Mouse (Mus musculus): ENCODE measurements around the gene Ugt1a8.

The Ugt1a8 gene

DNA sequence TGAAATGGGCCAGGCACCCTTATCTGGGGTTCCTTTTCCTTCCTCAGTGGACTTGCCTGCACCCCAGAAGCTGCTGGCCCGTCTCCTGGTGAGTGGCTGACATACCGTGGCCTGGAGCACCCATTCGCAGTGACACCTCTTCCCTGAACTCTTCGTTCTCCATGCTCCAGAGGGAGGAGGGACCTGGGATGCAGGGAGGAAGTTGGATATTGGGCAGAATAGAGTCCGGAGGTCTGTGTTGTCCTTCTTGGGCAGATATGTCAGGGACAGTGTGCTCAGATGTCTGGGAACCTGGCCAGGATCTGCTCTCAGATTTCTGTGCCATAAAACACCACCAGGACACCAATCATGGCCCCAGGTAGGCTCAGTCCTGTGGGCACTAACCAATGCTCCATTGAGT is 152.5 kb downstream of the Ugt1a8 start:
- no peak for DNase-seq

DNA sequence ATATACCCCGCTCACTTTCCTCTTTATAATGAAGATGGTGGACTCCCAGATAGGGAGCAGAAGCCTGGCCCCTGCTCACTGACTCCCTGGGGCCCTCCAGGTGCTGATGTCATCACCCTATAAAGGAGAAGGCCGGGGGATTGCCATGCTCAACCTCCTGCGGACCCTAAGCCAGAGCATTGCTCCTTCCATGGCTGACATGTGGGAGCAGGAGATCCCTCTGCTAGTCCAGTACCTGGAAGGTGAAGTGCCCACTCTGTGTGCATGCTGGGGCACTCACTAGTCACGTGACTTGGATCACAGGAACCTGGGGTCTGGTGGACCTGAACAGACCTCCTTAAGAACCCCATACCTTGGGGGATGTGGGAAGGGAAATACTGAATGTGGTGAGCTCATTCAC is 153.0 kb downstream of the Ugt1a8 start:
- no peak for DNase-seq

DNA sequence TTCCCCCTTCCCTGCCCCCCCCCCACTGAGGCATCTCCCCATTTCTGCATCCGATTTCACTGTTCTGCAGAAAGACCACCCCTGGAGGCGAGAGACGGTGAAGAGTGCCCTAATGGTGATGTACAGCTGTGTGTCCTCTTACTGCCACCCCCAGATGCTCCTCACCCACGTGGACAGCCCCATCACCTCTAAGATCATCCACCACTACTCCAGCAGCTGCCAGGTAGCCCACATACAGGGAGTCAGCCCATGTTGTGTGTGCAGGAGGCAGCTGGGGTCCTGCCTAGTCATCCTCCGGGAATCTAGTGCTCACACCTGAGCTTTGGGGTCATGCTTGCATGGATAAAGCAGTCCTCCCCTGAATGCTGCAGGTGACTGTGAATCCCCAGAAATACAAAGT is 156.2 kb downstream of the Ugt1a8 start:
- DNase-seq: no peak

DNA sequence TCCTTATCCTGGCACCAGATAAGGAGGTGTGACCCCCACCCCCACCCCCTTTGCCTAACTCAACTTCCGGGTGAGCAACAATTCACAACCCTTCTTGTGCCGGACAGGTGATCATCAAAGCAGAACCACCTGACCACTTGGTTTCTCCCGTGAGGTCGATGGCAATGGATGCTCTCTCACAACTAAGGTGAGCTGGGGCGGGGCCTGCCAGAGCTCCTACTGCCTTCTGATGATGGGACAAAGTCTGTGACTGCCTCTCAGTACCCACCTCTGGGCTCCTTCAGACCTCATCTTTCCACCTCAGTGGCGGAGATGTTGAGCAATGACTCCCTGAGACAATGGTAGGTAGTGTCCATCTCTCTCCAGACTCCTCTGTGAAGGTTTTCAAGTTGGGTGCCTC is 158.3 kb downstream of the Ugt1a8 start:
- DNase-seq: no peak

DNA sequence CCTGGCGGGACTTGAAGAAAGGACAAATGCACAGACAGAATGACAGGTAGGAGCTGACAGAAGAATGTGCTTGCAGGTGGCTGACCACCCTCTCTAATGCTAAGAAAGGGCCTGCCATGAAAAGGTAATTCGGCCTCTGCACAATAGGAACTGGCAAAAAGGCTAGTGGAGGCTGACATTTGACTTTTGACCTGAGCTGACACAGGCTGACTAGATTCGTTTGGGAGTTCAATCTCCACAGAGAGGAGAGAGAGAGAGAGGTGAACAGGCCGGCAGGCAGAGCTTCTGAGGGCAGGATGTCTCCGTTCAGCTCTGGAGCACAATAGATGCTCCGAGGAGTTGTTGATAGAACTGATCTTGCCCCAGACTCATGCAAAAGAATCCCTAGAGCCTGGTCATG is 158.8 kb downstream of the Ugt1a8 start:
- DNase-seq: no peak

DNA sequence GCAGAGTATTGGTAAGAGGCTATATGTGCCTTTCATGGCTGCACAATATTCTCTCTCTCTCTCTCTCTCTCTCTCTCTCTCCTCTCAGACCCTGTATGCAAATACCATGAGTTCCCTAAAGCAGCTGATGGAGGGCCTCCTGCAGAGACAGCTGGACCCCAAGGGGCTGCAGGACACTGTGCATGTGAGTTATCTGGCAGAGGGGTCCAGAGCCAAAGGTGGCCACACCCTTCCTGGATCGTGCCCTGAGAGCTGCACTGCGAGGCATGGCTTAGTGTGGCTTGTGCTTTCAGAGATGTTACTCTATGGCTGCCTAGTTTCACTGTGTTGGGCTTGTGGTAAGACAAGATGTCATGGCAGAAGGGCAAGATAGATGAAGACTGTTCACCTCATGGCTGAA is 160.0 kb downstream of the Ugt1a8 start:
- DNase-seq: no peak

DNA sequence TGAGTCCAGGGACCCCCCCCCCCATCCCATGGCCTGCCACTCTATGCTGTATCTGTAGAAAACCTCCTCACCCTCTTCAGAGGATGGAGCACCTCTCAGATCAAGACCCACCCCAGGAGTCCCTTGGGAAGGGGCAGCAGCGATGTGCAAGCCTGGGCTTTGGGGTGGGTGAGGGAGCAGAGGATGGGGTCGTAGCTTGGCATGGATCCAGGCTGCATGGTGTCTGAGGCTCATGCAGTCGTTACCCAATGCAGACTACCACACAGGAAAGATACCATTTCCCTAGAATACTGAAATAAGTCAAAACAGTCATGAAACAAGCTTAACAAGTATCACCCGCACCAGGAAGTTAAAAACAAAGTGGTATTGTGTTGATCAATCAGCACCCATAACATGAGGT is 161.0 kb downstream of the Ugt1a8 start:
- no peak for DNase-seq

DNA sequence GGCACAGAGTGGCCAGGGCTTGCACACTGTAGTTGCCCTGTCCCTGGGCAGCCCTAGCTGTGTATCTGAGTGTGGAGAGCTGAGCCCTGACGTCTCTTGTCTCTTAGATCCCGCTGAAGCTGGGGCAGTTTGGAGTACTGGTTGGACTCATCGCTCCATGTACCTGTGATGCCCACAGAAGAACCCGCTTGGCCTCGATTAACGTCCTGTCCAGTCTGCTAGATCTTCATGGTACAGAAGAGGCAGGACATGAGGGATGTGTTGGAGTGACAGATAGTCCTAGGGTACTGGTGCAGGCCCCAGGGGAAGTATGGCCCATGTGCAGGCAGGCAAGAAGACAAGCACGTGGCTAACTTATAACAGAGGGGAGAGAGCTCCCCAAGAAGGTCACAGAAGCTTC is 162.0 kb downstream of the Ugt1a8 start:
- no peak for DNase-seq

DNA sequence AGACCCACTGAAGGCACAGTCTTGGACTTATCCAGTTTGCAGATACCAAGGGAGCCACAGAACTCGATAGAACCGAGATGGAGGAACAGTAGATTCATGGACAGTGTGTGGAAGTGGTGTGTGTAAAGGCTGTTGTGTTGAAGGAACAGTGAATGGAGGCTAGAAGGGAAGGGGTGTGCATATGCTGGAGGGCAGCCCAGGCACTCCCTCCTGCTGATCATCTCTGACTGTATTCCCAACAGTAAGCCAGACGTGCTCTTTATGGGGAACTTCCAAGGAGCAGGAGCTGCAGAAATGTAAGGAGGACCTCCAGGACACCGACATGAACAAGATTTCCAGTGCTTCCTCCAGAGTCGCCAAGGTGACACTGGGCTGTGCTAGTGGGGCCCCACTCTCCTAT is 162.4 kb downstream of the Ugt1a8 start:
- no peak for DNase-seq

DNA sequence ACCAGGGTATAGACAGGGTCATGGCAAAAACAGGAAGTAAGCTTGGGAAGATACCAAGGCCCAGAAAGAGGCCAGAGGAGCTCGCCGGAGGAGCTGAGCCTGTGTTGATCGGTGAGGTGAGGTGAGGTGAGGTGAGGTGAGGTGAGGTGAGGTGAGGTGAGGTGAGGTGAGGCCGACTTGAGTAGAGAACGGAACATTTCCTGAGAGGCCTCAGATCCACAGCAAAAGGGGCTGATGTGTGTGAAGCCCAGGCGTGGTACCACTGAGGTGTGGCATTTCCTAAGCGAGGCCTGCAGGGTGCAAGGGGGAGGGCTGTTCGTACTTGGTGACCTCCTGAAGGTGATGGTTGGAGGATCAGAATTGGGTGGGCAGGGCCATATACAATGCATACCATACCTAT is 165.5 kb downstream of the Ugt1a8 start:
- no peak for DNase-seq

DNA sequence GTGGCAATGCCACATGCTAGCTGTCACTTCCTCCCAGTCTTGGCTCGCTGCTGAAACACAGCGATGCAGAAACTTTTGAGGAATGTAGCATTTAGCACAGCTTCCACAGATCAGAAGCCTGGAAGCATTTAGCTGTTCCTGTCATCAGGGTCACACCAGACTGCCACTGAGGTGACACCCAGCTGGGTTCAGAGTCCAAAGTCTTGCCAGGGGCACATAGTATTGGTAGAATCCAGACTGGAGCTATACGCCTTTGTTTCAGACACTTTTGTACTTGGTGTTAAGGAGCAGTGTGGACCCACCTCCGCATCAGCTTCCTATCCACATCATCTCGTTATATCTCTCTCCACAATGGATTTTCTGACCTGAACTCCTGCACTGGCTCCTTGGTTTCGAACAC is 165.9 kb downstream of the Ugt1a8 start:
- DNase-seq: no peak

DNA sequence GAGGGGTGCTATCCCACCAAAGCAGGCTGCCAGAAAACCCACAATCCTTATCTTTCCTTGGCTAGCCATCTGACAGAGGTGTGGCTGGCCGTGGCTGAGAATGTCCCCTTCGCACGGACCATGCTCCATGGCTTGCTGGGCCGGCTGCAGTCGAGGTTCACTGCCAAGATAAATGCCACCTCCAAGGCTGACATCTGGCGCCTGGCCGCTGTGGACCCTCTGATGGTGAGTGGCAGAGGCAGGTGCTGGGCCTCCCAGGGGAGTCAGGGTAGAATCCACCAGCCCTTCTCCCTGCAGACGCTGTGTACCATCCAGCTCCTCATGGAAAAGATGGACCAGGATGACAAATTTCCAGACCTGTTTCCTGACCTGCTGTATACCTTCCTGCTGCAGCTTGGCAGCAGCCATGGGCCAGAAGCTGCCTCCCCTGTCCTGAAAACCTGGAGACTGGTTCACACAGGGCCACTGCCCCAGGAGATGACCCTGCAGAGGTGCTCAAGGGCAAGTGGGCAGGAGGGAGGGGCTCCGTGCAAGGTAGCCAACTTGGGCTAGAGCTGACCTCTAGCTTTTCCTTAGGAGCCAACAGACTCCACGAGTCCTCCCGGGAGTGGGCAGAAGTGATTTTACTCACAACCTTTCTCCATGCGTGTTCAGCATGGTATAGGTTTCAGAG is 167.3 kb downstream of the Ugt1a8 start:
- no peak for DNase-seq

DNA sequence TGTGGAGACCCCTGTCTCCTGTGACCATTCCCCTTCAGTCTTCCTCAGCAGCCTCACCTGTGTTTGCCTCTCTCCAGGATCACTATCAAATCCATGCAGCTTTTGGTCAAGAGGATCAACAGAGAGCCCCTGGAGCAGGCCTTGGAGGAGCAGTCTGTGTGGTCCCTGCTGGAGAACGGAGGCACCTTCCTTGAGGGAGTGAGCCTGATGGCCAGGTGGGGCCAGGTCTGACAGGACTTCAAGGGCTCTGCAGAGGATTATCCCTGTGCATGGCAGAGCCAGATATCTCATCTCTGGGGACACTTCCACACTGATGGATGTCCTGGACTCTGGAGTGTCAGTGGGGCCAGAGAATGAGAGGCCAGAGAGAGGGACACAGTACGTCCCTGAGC is 167.8 kb downstream of the Ugt1a8 start:
- no peak for DNase-seq

DNA sequence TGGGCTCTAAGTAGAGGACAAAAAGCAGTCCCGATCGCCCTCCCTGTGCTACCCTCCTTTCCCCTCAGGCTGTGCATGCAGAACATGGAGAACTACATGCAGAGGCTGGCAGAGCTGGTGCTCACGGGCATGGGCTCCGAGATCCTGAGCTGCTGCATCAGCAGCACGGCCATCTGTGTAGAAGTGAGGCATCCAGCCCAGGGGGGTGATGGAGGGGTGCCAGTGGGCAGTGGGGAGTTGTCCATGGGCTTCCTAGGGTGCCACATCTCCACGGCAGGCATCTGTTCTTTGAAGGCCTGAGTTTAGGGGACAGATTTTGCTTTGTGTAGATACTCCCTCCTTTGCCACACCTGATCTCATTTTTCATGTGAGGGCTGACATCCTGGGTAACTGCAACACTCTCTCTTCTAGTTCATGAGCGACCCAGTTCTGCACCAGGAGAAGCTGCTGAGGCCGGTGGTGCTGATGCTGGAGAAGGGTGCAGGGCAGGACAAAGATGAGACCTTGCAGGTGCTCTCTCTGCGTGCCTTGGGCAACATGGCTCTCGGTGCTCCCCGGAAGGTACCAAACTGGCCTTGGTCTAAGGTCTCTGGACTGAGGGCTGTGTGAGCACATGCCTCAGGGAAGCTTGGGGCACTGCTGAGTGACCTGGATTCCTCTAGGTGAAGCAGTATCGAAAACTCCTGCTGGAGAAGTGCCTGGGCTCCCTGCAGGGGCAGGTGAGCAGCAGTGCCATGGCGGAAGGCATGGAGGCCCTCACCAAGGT is 168.6 kb downstream of the Ugt1a8 start:
- no peak for DNase-seq

DNA sequence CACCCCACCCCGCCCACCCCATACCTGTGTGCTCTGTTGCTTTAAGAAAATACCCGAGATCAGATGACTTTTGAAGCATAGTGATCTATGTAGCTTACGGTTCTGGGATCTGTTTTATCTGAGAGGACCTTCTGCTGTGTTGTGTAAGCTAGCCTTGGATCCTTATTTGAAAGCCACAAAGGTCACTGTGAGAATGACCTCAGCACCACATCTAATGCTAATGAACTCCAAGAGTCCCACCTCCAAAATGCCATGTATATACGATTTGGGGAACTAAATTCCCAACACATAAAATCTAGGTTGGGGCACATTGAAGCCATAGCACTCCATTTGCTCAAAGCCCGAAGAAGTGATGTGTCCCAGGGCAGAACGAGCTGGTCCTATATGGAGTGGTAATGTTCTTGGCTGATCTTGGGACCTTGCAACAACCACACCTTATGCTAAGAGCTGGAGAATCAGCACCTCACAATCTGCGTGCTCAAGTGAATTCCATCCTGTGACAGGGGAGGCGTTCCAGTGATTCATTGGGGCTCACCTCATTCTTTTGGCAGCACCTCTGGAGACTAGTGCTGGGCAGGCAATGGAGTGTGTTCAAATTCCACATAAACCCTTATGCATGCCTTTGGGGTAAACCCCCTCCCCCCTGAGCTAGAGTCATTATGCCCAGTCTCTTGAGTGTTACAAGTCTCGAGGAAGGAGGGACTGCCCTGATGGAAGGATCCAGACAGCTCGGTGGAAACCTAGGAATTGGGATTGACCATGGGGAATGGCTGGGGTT is 169.5 kb downstream of the Ugt1a8 start:
- peak in 1 of 2 experiments; percentile 51 for DNase-seq

DNA sequence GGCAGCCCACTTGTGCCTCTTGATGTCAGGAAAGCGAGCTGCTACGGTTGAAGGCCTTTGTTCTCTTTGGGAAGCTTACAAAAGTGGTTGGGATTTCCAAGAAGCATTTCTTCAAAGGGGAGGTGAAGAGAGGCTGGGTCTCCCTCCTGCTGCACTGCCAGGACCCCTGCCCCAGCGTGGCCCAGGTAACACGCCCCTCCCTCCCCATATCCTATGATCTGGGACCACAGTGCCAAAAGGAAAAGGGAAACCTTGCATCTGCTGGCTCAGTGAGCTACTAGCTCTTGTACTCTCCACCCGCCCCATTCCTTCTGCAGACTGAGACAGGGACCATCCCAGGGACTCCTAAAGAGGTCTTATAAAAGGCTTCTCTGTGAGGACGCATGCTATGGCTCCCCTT is 170.1 kb downstream of the Ugt1a8 start:
- no peak for DNase-seq

DNA sequence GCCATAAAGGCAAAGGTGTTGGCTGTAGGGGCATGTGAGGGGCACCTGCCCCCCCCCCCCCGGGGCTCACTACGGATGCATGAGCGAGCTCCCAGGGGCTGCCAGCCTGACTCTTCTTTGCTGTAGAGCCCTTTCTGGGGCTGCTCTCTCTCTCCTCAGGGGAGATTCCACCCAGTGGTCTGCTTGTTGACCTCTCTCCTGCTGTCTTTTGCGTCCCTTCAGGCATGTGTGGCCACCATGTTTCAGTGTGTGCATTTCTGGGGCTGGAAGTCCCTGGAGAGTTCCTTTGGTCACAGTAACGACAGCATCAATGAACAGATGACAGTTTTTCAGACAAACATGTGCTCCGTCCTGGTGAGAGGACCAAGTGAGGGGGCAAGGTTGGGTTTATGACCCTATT is 170.7 kb downstream of the Ugt1a8 start:
- DNase-seq: no peak

DNA sequence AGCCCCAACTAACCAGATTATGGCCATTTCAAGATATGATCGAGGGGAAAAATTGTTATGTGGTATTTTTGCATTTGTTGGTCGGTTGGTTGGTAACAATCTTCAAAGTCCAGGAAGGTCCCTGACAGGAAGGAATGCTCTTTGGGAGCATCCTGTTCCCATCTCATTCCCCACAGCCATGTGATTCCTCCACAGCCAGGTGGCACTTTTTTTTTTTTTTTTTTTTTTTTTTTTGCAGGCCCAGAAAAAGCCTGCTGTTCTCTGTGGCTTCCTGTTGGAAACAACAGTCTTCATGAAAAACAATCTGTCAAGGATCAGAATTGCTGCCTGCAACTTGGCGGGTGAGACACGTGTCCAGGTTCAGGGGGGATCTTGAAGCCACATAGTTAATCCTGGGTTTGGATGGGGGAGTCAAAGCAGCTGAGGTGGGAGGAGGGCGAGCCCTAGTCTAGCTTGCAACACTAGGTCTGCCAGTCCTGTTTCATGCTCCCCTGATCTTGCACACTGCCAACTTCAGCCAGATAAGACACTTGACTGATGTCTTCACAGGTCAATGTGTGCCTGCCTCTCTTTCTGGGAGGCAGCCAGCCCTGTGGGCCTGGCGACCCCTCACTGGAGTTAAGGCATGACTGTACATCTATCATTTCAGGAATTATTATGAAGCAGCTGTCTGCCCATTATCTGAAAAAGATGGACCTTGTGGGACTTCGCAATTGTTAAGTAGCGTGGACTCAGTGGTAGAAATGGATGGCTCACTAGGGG is 171.4 kb downstream of the Ugt1a8 start:
- DNase-seq: no peak

DNA sequence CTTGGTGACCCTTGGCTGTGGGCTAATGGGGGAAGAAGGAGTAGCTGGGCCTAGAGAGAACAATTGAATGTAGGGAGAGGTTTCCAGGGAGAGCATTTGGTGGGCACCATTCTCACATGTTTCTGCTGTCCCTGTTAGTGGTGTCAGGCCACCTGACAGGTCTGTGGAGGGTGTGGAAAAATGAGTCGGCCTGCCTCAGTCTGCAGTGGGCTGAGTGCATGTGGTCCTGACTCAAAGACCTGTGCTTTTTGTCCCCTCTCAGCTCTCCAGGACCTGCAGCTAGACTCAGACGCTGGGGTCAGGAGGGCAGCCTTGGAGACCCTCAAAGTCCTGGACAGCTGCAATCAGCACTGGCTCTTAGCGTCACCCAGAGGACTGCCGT is 172.0 kb downstream of the Ugt1a8 start:
- no peak for DNase-seq

DNA sequence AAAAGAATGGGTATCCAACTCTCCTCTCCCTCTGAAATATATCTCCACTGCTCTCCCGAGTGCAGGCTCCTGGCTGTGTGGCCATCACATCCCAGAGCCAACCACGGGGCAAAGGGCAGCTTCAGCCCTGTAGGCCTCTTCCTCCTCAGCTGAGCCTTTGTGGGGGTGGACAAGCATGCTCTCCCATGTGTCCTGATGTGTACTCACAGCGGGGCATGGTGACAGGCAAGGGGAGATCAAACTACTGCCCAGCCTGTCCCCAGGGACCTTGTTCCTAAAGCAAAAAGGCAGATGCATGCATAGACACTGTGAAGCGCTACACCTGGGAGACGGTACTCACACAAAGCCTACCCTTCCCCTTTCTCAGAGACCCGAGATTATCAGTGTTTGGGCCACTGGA is 172.5 kb downstream of the Ugt1a8 start:
- DNase-seq: no peak

DNA sequence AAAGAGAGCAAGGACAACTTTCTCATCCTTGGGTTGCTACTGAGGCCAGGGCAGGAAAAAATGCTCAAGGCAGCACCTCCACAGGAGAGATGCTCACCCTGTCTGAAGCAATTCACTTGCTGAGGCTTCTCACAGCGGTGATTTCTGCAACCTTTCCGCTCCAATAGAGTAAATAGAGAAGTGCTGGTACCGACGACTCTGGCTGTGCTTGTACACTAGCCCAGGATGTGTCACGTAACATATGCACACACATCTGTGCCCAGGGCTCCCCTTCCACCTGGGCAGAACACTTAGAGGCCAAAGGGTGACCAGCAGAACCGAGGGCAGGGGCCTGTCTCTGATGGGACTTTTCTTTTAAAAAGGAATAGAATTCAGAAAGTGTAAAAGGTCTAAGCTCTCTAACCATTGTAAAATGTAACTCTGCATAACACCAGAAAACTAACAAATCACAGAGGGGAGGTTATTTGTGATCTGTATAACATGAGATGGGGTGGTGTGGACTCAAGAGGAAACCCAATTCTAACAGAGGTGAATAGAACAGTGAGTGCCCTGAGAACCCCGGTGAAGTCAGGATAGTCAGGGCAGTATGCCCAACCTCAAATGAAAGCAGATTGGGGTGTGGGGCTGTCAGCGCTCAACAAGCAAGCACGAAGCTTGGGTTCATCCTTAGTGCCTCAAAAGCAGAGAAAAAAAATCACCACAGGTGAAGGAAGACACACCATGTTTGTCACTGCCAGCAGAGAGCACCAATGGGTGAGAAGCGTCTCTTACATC is 173.2 kb downstream of the Ugt1a8 start:
- no peak for DNase-seq

DNA sequence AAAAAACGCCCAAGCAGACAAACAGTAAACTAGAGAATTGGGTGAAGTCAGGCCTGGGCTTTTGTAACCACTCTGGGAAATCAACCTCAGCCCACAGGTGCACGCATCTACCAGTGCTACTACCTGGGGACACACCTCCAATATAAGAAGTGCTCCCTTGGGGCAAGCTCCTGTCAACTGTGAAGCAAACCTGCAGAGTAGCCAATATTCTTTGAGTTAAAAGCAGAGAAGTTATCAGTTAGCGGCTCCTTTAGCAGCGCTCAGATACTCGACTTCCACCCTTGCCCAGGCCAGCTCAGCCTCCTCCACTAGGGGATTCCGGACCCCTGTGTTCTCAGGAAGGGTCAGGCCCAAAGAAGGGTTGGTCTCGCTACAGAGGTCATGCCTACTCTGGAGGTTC is 174.1 kb downstream of the Ugt1a8 start:
- DNase-seq: no peak

Measured in lung, adult 18-20 months (tissue).